Mouse (Mus musculus) liver, adult 2 months (tissue): ENCODE measurements around the gene Rbm45. TPM values are rescaled to one million over a fixed set of nuclear protein-coding genes. Genes with fewer than 3 reads are reported as not detected.
A peak's percentile ranks its signal among the peaks of the same experiment; 100 is the strongest.

Experiments used
- DNase-seq: peaks from one replicate; pipeline ENCODE4 v3.0.0-alpha.2; 2011; ENCODE audit warnings: low read depth, low spot score; ENCODE audit errors: extremely low read depth
- H3K27ac ChIP-seq: fragments of 200-500 bp; replicated peaks from 2 replicates; pipeline ENCODE4 v1.5.1; 2012; ENCODE audit warnings: low read depth, mild to moderate bottlenecking, control low read depth, inconsistent platforms, low read length; ENCODE audit not compliant: insufficient read depth
- H3K27me3 ChIP-seq: fragments of 200-500 bp; 2 replicates; pipeline ENCODE4 v1.6.1; 2012; ENCODE audit warnings: mild to moderate bottlenecking, moderate library complexity, low read length, inconsistent platforms; ENCODE audit not compliant: control insufficient read depth, insufficient read depth
- H3K36me3 ChIP-seq: fragments of 200-500 bp; 2 replicates; pipeline ENCODE4 v1.6.1; 2012; ENCODE audit warnings: low read length, inconsistent platforms; ENCODE audit not compliant: control insufficient read depth, insufficient read depth
- H3K4me1 ChIP-seq: fragments of 200-500 bp; 2 replicates; pipeline ENCODE4 v1.6.1; 2011; ENCODE audit warnings: low read length; ENCODE audit not compliant: control insufficient read depth, insufficient read depth
- H3K4me3 ChIP-seq: fragments of 200-500 bp; 2 replicates; pipeline ENCODE4 v1.5.1; 2011; ENCODE audit warnings: low read depth, mild to moderate bottlenecking, control low read depth, low read length, moderate library complexity; ENCODE audit not compliant: insufficient read depth
- H3K79me2 ChIP-seq: fragments of 200-500 bp; 2 replicates; pipeline ENCODE4 v1.6.1; 2012; ENCODE audit warnings: inconsistent platforms, mild to moderate bottlenecking, low read length, moderate library complexity; ENCODE audit not compliant: control insufficient read depth, insufficient read depth
- H3K9ac ChIP-seq: fragments of 200-500 bp; 2 replicates; pipeline ENCODE4 v1.6.1; 2012; ENCODE audit warnings: low read depth, mild to moderate bottlenecking, control low read depth, inconsistent platforms, low read length
- CTCF ChIP-seq: fragments of 200-500 bp; IDR thresholded peaks from 2 replicates; pipeline ENCODE4 v1.5.1; 2011; ENCODE audit warnings: low read depth, low read length, control low read depth
- POLR2A ChIP-seq: fragments of 200-500 bp; IDR thresholded peaks from 2 replicates; pipeline ENCODE4 v1.6.1; 2011; ENCODE audit warnings: low read length, control low read depth; ENCODE audit not compliant: insufficient read depth; ENCODE audit errors: extremely low read depth
- WGBS: fragments of 180-500 bp; shearing (Covaris S2); methylation state at CpG from one replicate; pipeline ENCODE4 v1.1.7; 2018; 5-methylcytosine and 5-hydroxymethylcytosine counted together
- polyA plus RNA-seq: library from polyadenylated mRNA; depleted of rRNA; stranded (reverse); fragments of >200 nt; gene quantifications from 2 replicates; pipeline ENCODE4 v1.2.3, GENCODE M21; 2012
- total RNA-seq: library from RNA; depleted of rRNA; stranded (reverse); fragments of >200 nt; gene quantifications from 2 replicates; pipeline ENCODE4 v1.2.3, GENCODE M21; 2014

Gene Rbm45
- total and polyA plus RNA-seq, 2 experiments = 5.2 to 10.0 TPM

- H3K4me3 ChIP-seq = peak overlapping the region; percentile 87
- H3K27me3 ChIP-seq = peaks cover 14% of the 10 kb centered on the region
- 3% methylated on average over 15 of the region's 15 CpGs for WGBS
- H3K27ac ChIP-seq = no peak overlapping the region
- no peaks in the 10 kb centered on the region for H3K36me3 ChIP-seq
- H3K4me1 ChIP-seq = peaks cover 8% of the 10 kb centered on the region
- no peaks in the 10 kb centered on the region for H3K79me2 ChIP-seq
- DNase-seq = no peak
- H3K9ac ChIP-seq = peak overlapping the region; percentile 74
- TF ChIP-seq POLR2A (no peak), CTCF (no peak)
Observed at GRCm38 (mm10) chr2:76405596-76406150, 35.9 kb downstream of the Rbm45 start.

- no peak for DNase-seq
Observed at GRCm38 (mm10) chr2:76406151-76406936, 36.6 kb downstream of the Rbm45 start, which contains the start of gene Osbpl6. Gene Osbpl6 (plus strand): TSS chr2:76406508.

GRCm38 (mm10) chr2:76406937-76407441 lies 37.2 kb downstream of the Rbm45 start:
- Histone ChIP-seq H3K27ac (no peak overlapping the region), H3K4me1 (peaks cover 8% of the 10 kb centered on the region), H3K79me2 (no peaks in the 10 kb centered on the region), H3K27me3 (peaks cover 14% of the 10 kb centered on the region), H3K4me3 (peak overlapping the region; percentile 87), H3K36me3 (no peaks in the 10 kb centered on the region), H3K9ac (peak overlapping the region; percentile 49)
- under 1% methylated on average over 49 of the region's 49 CpGs for WGBS
- DNase-seq = peak; percentile 6
- TF ChIP-seq POLR2A (no peak), CTCF (no peak)

More at GRCm38 (mm10) chr2:76406151-76406936, 36.6 kb downstream of the Rbm45 start, which contains the start of gene Osbpl6:
- peaks cover 8% of the 10 kb centered on the region for H3K4me1 ChIP-seq
- peak within 1 kb of the TSS; percentile 74 for H3K9ac ChIP-seq
- peaks cover 14% of the 10 kb centered on the region for H3K27me3 ChIP-seq
- 1% methylated on average over 81 of the region's 89 CpGs for WGBS
- H3K4me3 ChIP-seq = peak within 1 kb of the TSS; percentile 87
- no peaks in the 10 kb centered on the region for H3K36me3 ChIP-seq
- H3K27ac ChIP-seq = no peak within 1 kb of the TSS
- TF ChIP-seq POLR2A = no peak
- TF ChIP-seq CTCF = no peak
- H3K79me2 ChIP-seq = no peaks in the 10 kb centered on the region

GRCm38 (mm10) chr2:76409526-76409925 lies 39.7 kb downstream of the Rbm45 start:
- Histone ChIP-seq H3K27me3 (peaks cover 7% of the 10 kb centered on the region; the same call in 1 of the 2 replicates), H3K79me2 (no peaks in the 10 kb centered on the region), H3K9ac (no peak overlapping the region), H3K4me3 (no peak overlapping the region), H3K27ac (no peak overlapping the region), H3K36me3 (no peaks in the 10 kb centered on the region), H3K4me1 (peaks cover 8% of the 10 kb centered on the region)
- no peak for DNase-seq
- 95% methylated on average over 1 of the region's 1 CpGs for WGBS
- TF ChIP-seq CTCF = no peak
- no peak for TF ChIP-seq POLR2A

GRCm38 (mm10) chr2:76409986-76410385 lies 40.2 kb downstream of the Rbm45 start:
- H3K4me1 ChIP-seq = peaks cover 8% of the 10 kb centered on the region
- 92% methylated on average over 2 of the region's 2 CpGs for WGBS
- DNase-seq = no peak

More at GRCm38 (mm10) chr2:76409986-76410385, 40.2 kb downstream of the Rbm45 start:
- TF ChIP-seq POLR2A = no peak
- no peak for TF ChIP-seq CTCF
- Histone ChIP-seq H3K27me3 (peaks cover 7% of the 10 kb centered on the region; the same call in 1 of the 2 replicates), H3K4me3 (no peak overlapping the region), H3K9ac (no peak overlapping the region), H3K27ac (no peak overlapping the region), H3K36me3 (no peaks in the 10 kb centered on the region), H3K79me2 (no peaks in the 10 kb centered on the region)
